Mouse (Mus musculus) ES-E14 (cell line): ENCODE measurements around the gene Pacsin3. TPM values are rescaled to one million over a fixed set of nuclear protein-coding genes. Genes with fewer than 3 reads are reported as not detected.

Source experiments
- DNase-seq: peaks from one replicate; pipeline ENCODE4 v3.0.0-alpha.2; 2013; ENCODE audit warnings: low read depth, low spot score
- H3K27ac ChIP-seq: 2 replicates; pipeline ENCODE4 v1.5.1; 2012; ENCODE audit warnings: low read depth, mild to moderate bottlenecking, low read length, moderate library complexity, mixed read lengths; ENCODE audit not compliant: poor library complexity, insufficient read depth, severe bottlenecking
- H3K36me3 ChIP-seq: 2 replicates; pipeline ENCODE4 v1.6.1; 2012; ENCODE audit warnings: mild to moderate bottlenecking, low read length, moderate library complexity, mixed read lengths; ENCODE audit not compliant: control insufficient read depth, poor library complexity, insufficient read depth, severe bottlenecking
- H3K4me1 ChIP-seq, 2 experiments: fragments of 150-350 bp in 1 of 2; sonication (generic) in 1 of 2; 2 replicates each; pipeline ENCODE4 v1.6.1; 2012; ENCODE audit warnings: low read length in 2 of 2, mild to moderate bottlenecking in 1 of 2, mixed read lengths in 1 of 2; ENCODE audit not compliant: control insufficient read depth in 2 of 2, insufficient read depth in 2 of 2, poor library complexity in 1 of 2
- H3K4me3 ChIP-seq, 2 experiments: fragments of 150-350 bp in 1 of 2; sonication (generic) in 1 of 2; 2 replicates each; pipeline ENCODE4 v1.5.1; 2012; ENCODE audit warnings: low read length in 2 of 2, low read depth in 1 of 2, mild to moderate bottlenecking in 1 of 2, mixed read lengths in 1 of 2; ENCODE audit not compliant: insufficient read depth in 1 of 2, poor library complexity in 1 of 2, severe bottlenecking in 1 of 2
- H3K9ac ChIP-seq: 2 replicates; pipeline ENCODE4 v1.6.1; 2012; ENCODE audit warnings: low read depth, mild to moderate bottlenecking, low read length, mixed read lengths; ENCODE audit not compliant: poor library complexity, insufficient read depth, severe bottlenecking
- H3K9me3 ChIP-seq: fragments of 150-350 bp; sonication (generic); 2 replicates; pipeline ENCODE4 v1.6.1; 2012; ENCODE audit warnings: low read depth, mild to moderate bottlenecking, low read length; ENCODE audit not compliant: control insufficient read depth, insufficient read depth
- CHD2 ChIP-seq: IDR thresholded peaks from 2 replicates; pipeline ENCODE4 v1.6.1; 2014; ENCODE audit warnings: mild to moderate bottlenecking, low read depth, low read length, inconsistent platforms
- HCFC1 ChIP-seq: IDR thresholded peaks from 2 replicates; pipeline ENCODE4 v1.6.1; 2012; ENCODE audit warnings: low read length, inconsistent platforms, borderline replicate concordance; ENCODE audit not compliant: insufficient read depth
- MAFK ChIP-seq: IDR thresholded peaks from 2 replicates; pipeline ENCODE4 v1.6.1; 2014; ENCODE audit warnings: mild to moderate bottlenecking, low read depth, low read length, inconsistent platforms; ENCODE audit not compliant: insufficient read depth
- ZC3H11A ChIP-seq: IDR thresholded peaks from 2 replicates; pipeline ENCODE4 v1.6.1; 2012; ENCODE audit warnings: low read depth, mild to moderate bottlenecking, inconsistent platforms, low read length, borderline replicate concordance
- ZNF384 ChIP-seq: IDR thresholded peaks from 2 replicates; pipeline ENCODE4 v1.6.1; 2012; ENCODE audit warnings: low read depth, low read length, inconsistent platforms
- in situ Hi-C, 2 experiments: fragments of 600-800 bp; cut with MboI; formaldehyde crosslinking; loops; one replicate each; pipeline ENCODE4 v1.15.1; 2025; ENCODE audit warnings: low sequenced_read_pairs in 2 of 2, inconsistent platforms in 1 of 2; ENCODE audit not compliant: unreplicated experiment in 2 of 2
- total RNA-seq: library from RNA; depleted of rRNA; stranded (reverse); fragments of 300-350 nt; gene quantifications from 2 replicates; pipeline ENCODE4 v1.2.3, GENCODE M21; 2012; rRNA removed

Pacsin3 gene
- 11.1 and 18.4 TPM in 2 replicates for total RNA-seq

GRCm38 (mm10) chr2:91255661-91256150 is at the start of gene Pacsin3:
Gene Pacsin3 (plus strand): TSS chr2:91255954.
- no peaks in the 10 kb centered on the region for H3K9me3 ChIP-seq
- H3K4me1 ChIP-seq: peaks cover 0 to 7% of the 10 kb centered on the region in 2 experiments; a peak in 2 of 4 replicates
- no peak for TF ChIP-seq CHD2
- no peak for TF ChIP-seq ZNF384
- no peak for TF ChIP-seq ZC3H11A
- no peak for TF ChIP-seq HCFC1
- TF ChIP-seq MAFK: no peak
- H3K9ac ChIP-seq: peak within 1 kb of the TSS; percentile 71
- H3K27ac ChIP-seq: no peak within 1 kb of the TSS; the same call in 1 of the 2 replicates
- no peak for DNase-seq
- peak within 1 kb of the TSS; percentile 85 to 95 for H3K4me3 ChIP-seq
- H3K36me3 ChIP-seq: no peaks in the 10 kb centered on the region
- in situ Hi-C loops: no loop called here

DNA sequence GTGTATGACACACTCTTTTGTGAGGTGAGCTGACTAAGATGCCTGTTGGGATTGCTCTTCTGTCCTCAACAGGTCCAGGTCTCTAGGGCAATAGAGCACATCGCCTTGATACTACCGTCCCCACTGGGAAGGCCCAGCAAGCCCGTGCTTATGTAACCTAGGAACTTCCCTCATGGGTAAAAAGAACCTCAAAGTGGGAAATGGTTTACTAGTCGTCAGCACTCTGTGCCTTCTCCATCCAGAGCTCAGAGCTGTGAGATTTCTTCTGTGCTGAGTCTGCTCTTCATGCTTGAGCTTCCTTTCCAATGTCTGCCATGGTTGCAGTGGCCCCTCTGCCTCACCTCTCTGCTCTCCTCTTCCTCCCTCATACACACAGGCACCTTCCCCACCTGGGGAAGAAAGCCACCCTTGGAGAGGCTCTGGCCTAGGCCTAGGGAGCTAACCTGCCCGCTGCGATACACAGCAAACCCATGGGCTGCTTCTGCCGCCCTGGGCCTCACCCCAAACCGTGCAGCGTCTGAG is 49.4 kb upstream of the Pacsin3 start:
- no peak overlapping the region for H3K27ac ChIP-seq
- peaks cover 20% of the 10 kb centered on the region; the same call in 1 of the 2 replicates for H3K36me3 ChIP-seq
- no peak overlapping the region for H3K9ac ChIP-seq
- TF ChIP-seq MAFK (no peak), CHD2 (no peak), HCFC1 (no peak), ZC3H11A (no peak), ZNF384 (no peak)
- no peaks in the 10 kb centered on the region for H3K9me3 ChIP-seq
- in situ Hi-C loops: no loop called here
- H3K4me3 ChIP-seq: no peak overlapping the region
- DNase-seq: no peak
- no peaks in the 10 kb centered on the region; a peak in 2 of 4 replicates for H3K4me1 ChIP-seq

DNA sequence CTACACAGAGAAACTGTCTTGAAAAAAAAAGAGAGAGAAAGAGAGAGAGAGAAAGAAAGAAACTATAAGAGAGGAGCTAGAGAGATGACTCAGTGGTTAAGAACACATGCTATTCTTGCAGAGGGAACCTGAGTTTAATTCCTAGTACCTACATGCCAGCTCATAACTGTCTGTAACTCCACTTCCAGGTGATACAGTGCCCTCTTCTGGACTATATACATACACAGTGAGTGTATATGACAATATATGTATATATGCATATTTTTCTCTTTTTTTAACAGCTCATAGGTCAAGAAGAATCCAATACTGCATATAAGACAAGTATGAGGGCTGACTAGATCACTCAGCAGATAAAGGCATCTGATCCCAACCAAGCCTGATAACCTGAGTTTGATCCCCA is 42.4 kb upstream of the Pacsin3 start:
- peaks cover 13% of the 10 kb centered on the region for H3K36me3 ChIP-seq
- TF ChIP-seq ZC3H11A: no peak
- in situ Hi-C loops: no loop called here
- DNase-seq: no peak
- H3K9me3 ChIP-seq: no peaks in the 10 kb centered on the region
- no peak overlapping the region for H3K4me3 ChIP-seq
- H3K27ac ChIP-seq: no peak overlapping the region
- no peaks in the 10 kb centered on the region; a peak in 2 of 4 replicates for H3K4me1 ChIP-seq
- H3K9ac ChIP-seq: no peak overlapping the region

GRCm38 (mm10) chr2:91217032-91217431 is 38.7 kb upstream of the Pacsin3 start:
- Histone ChIP-seq H3K4me1 (peaks cover 0 to 2% of the 10 kb centered on the region in 2 experiments; a peak in 1 of 4 replicates), H3K27ac (no peak overlapping the region), H3K9ac (no peak overlapping the region), H3K36me3 (peaks cover under 1% of the 10 kb centered on the region), H3K4me3 (no peak overlapping the region), H3K9me3 (no peaks in the 10 kb centered on the region)
- TF ChIP-seq CHD2: no peak
- no peak for TF ChIP-seq MAFK
- no peak for TF ChIP-seq ZC3H11A
- no peak for TF ChIP-seq ZNF384
- TF ChIP-seq HCFC1: no peak
- no peak for DNase-seq
- in situ Hi-C loops: no loop called here

GRCm38 (mm10) chr2:91220501-91220900 is 35.3 kb upstream of the Pacsin3 start:
- H3K36me3 ChIP-seq: no peaks in the 10 kb centered on the region; the same call in 1 of the 2 replicates
- no peaks in the 10 kb centered on the region for H3K9me3 ChIP-seq
- no peak overlapping the region for H3K4me3 ChIP-seq
- peaks cover 0 to 2% of the 10 kb centered on the region in 2 experiments; a peak in 1 of 4 replicates for H3K4me1 ChIP-seq
- in situ Hi-C loops: no loop called here
- no peak for DNase-seq
- TF ChIP-seq HCFC1 (no peak), MAFK (no peak), ZNF384 (no peak), ZC3H11A (no peak), CHD2 (no peak)
- no peak overlapping the region for H3K9ac ChIP-seq
- no peak overlapping the region for H3K27ac ChIP-seq
